Mouse (Mus musculus) neural tube, embryonic 14.5 days (tissue): ENCODE data around the gene Gzmd. TPM values are rescaled to one million over a fixed set of nuclear protein-coding genes. Genes with fewer than 3 reads are reported as not detected.
"Not testable (repeated sequence)": the region's sequence is repeated elsewhere in the genome, so short reads cannot be mapped to it uniquely, and the experiment has no call there.

Experiments used
- ATAC-seq: fragments of 200-750 bp; cut with Nextera tagmentation; 2 replicates; pipeline ENCODE4 v1.8.0; 2017; ENCODE audit warnings: low read depth, mild to moderate bottlenecking, moderate TSS enrichment, moderate library complexity
- H3K27ac ChIP-seq: fragments of 300-500 bp; sonication (generic); 2 replicates; pipeline ENCODE4 v1.5.1; 2014; ENCODE audit warnings: low read depth, mild to moderate bottlenecking, control low read depth, low read length, moderate library complexity, mixed read lengths
- H3K27me3 ChIP-seq: fragments of 300-500 bp; sonication (generic); 2 replicates; pipeline ENCODE4 v1.6.1; 2014; ENCODE audit warnings: low read length; ENCODE audit not compliant: control insufficient read depth, insufficient read depth
- H3K36me3 ChIP-seq: fragments of 300-500 bp; sonication (generic); 2 replicates; pipeline ENCODE4 v1.6.1; 2014; ENCODE audit warnings: low read length, mixed read lengths; ENCODE audit not compliant: control insufficient read depth, insufficient read depth
- H3K4me1 ChIP-seq: fragments of 300-500 bp; sonication (generic); 2 replicates; pipeline ENCODE4 v1.6.1; 2014; ENCODE audit warnings: low read length; ENCODE audit not compliant: control insufficient read depth, insufficient read depth
- H3K4me2 ChIP-seq: fragments of 300-500 bp; sonication (generic); 2 replicates; pipeline ENCODE4 v1.6.1; 2014; ENCODE audit warnings: mild to moderate bottlenecking, low read depth, low read length, control low read depth
- H3K4me3 ChIP-seq: fragments of 300-500 bp; sonication (generic); 2 replicates; pipeline ENCODE4 v1.5.1; 2014; ENCODE audit warnings: low read depth, low read length, control low read depth, mixed read lengths
- H3K9ac ChIP-seq: fragments of 300-500 bp; sonication (generic); replicated peaks from 2 replicates; pipeline ENCODE4 v1.6.1; 2014; ENCODE audit warnings: low read depth, mild to moderate bottlenecking, control low read depth, low read length, mixed read lengths
- H3K9me3 ChIP-seq: fragments of 300-500 bp; sonication (generic); 2 replicates; pipeline ENCODE4 v1.6.1; 2016; ENCODE audit warnings: low read length; ENCODE audit not compliant: control insufficient read depth
- WGBS: fragments of 180-500 bp; shearing (Covaris S2); extraction: QIAGEN DNeasy Blood & Tissue Kit; methylation state at CpG from one replicate; pipeline ENCODE4 v1.1.7; 2014; 5-methylcytosine and 5-hydroxymethylcytosine counted together
- polyA plus RNA-seq: library from polyadenylated mRNA; unstranded; fragments of >200 nt; fragmentation: Nextera tagmentation; extraction: Ambion mirVana; gene quantifications from 2 replicates; pipeline ENCODE4 v1.2.1, GENCODE M21; 2014

Gzmd gene
- not detected in 2 replicates for polyA plus RNA-seq

- H3K4me1 ChIP-seq, H3K27ac ChIP-seq, H3K36me3 ChIP-seq, H3K4me3 ChIP-seq, H3K9ac ChIP-seq, H3K27me3 ChIP-seq, ATAC-seq, H3K9me3 ChIP-seq, H3K4me2 ChIP-seq: not testable (repeated sequence)
- WGBS = 86% methylated on average over 2 of the region's 2 CpGs
Observed at GRCm38 (mm10) chr14:56132508-56132907, at the start of gene Gzmd. Gzmd (minus strand) TSS chr14:56132608.

- not testable (repeated sequence) for H3K9ac ChIP-seq, H3K36me3 ChIP-seq, H3K4me1 ChIP-seq, H3K27me3 ChIP-seq, H3K9me3 ChIP-seq, H3K4me3 ChIP-seq, ATAC-seq, H3K4me2 ChIP-seq, H3K27ac ChIP-seq
- WGBS = 25% methylated on average over 8 of the region's 8 CpGs
Observed at GRCm38 (mm10) chr14:56177651-56178050, 45.2 kb upstream of the Gzmd start.

- Histone ChIP-seq H3K9me3 (no peaks in the 10 kb centered on the region), H3K9ac (no peak within 1 kb of the TSS), H3K27ac (no peak within 1 kb of the TSS), H3K27me3 (no peaks in the 10 kb centered on the region), H3K4me2 (no peak within 1 kb of the TSS), H3K36me3 (no peaks in the 10 kb centered on the region), H3K4me3 (no peak within 1 kb of the TSS), H3K4me1 (no peaks in the 10 kb centered on the region)
- 93% methylated on average over 5 of the region's 5 CpGs for WGBS
- ATAC-seq = no peak
Observed at GRCm38 (mm10) chr14:56174499-56174898, 42.1 kb upstream of the Gzmd start, which contains the start of gene Gzmn. Gzmn (minus strand) TSS chr14:56174599.

GRCm38 (mm10) chr14:56173396-56173795 is 41.0 kb upstream of the Gzmd start:
- Histone ChIP-seq H3K4me1 (no peaks in the 10 kb centered on the region), H3K9me3 (no peaks in the 10 kb centered on the region), H3K4me2 (no peak overlapping the region), H3K9ac (no peak overlapping the region), H3K27me3 (no peaks in the 10 kb centered on the region), H3K4me3 (no peak overlapping the region), H3K27ac (no peak overlapping the region), H3K36me3 (no peaks in the 10 kb centered on the region)
- WGBS = 94% methylated on average over 6 of the region's 6 CpGs
- no peak for ATAC-seq

GRCm38 (mm10) chr14:56172744-56173143 is 40.3 kb upstream of the Gzmd start:
- Histone ChIP-seq H3K36me3 (no peaks in the 10 kb centered on the region), H3K27ac (no peak overlapping the region), H3K4me2 (no peak overlapping the region), H3K9me3 (no peaks in the 10 kb centered on the region), H3K4me3 (no peak overlapping the region), H3K9ac (no peak overlapping the region), H3K27me3 (no peaks in the 10 kb centered on the region), H3K4me1 (no peaks in the 10 kb centered on the region)
- 92% methylated on average over 5 of the region's 5 CpGs for WGBS
- ATAC-seq = no peak

- no peak for ATAC-seq
- H3K36me3 ChIP-seq = no peaks in the 10 kb centered on the region
- H3K9ac ChIP-seq = no peak overlapping the region
- no peak overlapping the region for H3K27ac ChIP-seq
- no peaks in the 10 kb centered on the region for H3K4me1 ChIP-seq
- H3K4me3 ChIP-seq = no peak overlapping the region
- no peak overlapping the region for H3K4me2 ChIP-seq
- WGBS = 89% methylated on average over 6 of the region's 6 CpGs
- no peaks in the 10 kb centered on the region for H3K9me3 ChIP-seq
- H3K27me3 ChIP-seq = no peaks in the 10 kb centered on the region
Observed at GRCm38 (mm10) chr14:56168009-56168408, 35.6 kb upstream of the Gzmd start.

- Histone ChIP-seq H3K9ac (no peak overlapping the region), H3K4me1 (no peaks in the 10 kb centered on the region), H3K36me3 (no peaks in the 10 kb centered on the region), H3K27me3 (no peaks in the 10 kb centered on the region), H3K4me2 (no peak overlapping the region), H3K4me3 (no peak overlapping the region), H3K27ac (no peak overlapping the region), H3K9me3 (no peaks in the 10 kb centered on the region)
- ATAC-seq = no peak
- WGBS = 90% methylated on average over 2 of the region's 2 CpGs
Observed at GRCm38 (mm10) chr14:56162109-56162508, 29.7 kb upstream of the Gzmd start.

- WGBS = 81% methylated on average over 2 of the region's 2 CpGs
- not testable (repeated sequence) for H3K4me2 ChIP-seq, H3K9ac ChIP-seq, H3K4me1 ChIP-seq, ATAC-seq, H3K27me3 ChIP-seq, H3K4me3 ChIP-seq, H3K9me3 ChIP-seq, H3K27ac ChIP-seq, H3K36me3 ChIP-seq
Observed at GRCm38 (mm10) chr14:56159479-56159878, 27.1 kb upstream of the Gzmd start, which contains the start of gene Gzmg. Gzmg (minus strand) TSS chr14:56159579.

- ATAC-seq = no peak
- Histone ChIP-seq H3K4me1 (no peaks in the 10 kb centered on the region), H3K27ac (no peak overlapping the region), H3K9ac (no peak overlapping the region), H3K4me3 (no peak overlapping the region), H3K36me3 (no peaks in the 10 kb centered on the region), H3K9me3 (no peaks in the 10 kb centered on the region), H3K4me2 (no peak overlapping the region), H3K27me3 (no peaks in the 10 kb centered on the region)
- WGBS = 65% methylated on average over 2 of the region's 2 CpGs
Observed at GRCm38 (mm10) chr14:56155340-56155739, 22.9 kb upstream of the Gzmd start.

- not testable (repeated sequence) for H3K4me1 ChIP-seq, H3K36me3 ChIP-seq, H3K27ac ChIP-seq, H3K9ac ChIP-seq, H3K4me2 ChIP-seq, H3K9me3 ChIP-seq, H3K27me3 ChIP-seq, ATAC-seq, H3K4me3 ChIP-seq
- whole genome bisulfite sequencing = 89% methylated on average over 1 of the region's 1 CpGs
Observed at GRCm38 (mm10) chr14:56133675-56134074, 1.3 kb upstream of the Gzmd start.
